Mouse (Mus musculus) heart, postnatal 25 days (tissue): ENCODE results near the gene Ncapg2. TPM values are rescaled to one million over a fixed set of nuclear protein-coding genes. Genes with fewer than 3 reads are reported as not detected.

ENCODE experiments used
- DNase-seq: peaks from one replicate; pipeline ENCODE4 v3.0.0; 2022; ENCODE audit warnings: low spot score
- intact Hi-C: fragments of 180-260 bp; cut with DNase I; formaldehyde crosslinking; loops from one replicate; pipeline ENCODE4 v1.15.1; 2025
- total RNA-seq, 2 experiments: library from RNA; stranded (reverse); gene quantifications; 2 replicates each; pipeline ENCODE4 v1.2.3; 2021

Ncapg2 gene
- total RNA-seq, 2 experiments from 2014 or later = 2.7 to 3.5 TPM

DNA sequence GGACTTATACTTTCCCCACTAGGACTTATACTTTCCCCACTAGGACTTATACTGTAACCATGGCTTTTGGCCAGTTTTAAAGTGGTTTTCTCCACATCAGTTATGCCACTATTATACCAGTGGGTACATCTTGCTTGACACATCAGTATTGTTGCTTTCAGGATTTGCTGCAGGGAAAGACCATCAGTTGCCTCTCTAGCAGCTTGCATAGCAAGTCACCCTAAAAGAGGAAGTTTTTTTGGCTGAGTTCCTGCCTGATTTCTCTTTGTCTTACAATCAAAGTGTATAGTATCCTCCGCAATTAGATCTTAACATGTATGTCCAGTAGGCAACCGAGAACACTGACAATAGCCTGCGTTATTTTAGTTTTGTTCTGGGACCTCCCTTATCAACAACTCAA is 30.9 kb downstream of the Ncapg2 start:
- intact Hi-C loops = no loop called here
- no peak for DNase-seq

GRCm38 (mm10) chr12:116438591-116438990 is 33.4 kb downstream of the Ncapg2 start:
- no peak for DNase-seq
- intact Hi-C loops = no loop called here

GRCm38 (mm10) chr12:116442184-116442583 is 37.0 kb downstream of the Ncapg2 start:
- DNase-seq = no peak
- intact Hi-C loops = no loop called here

GRCm38 (mm10) chr12:116449536-116449935 is 44.3 kb downstream of the Ncapg2 start:
- DNase-seq = no peak
- intact Hi-C loops = no loop called here

GRCm38 (mm10) chr12:116460379-116461065 is 55.3 kb downstream of the Ncapg2 start:
- DNase-seq = no peak
- intact Hi-C loops = no loop called here

GRCm38 (mm10) chr12:116467030-116467429 is 61.8 kb downstream of the Ncapg2 start:
- DNase-seq = no peak
- intact Hi-C loops = no loop called here

GRCm38 (mm10) chr12:116468348-116468747 is 63.1 kb downstream of the Ncapg2 start:
- intact Hi-C loops = no loop called here
- DNase-seq = no peak

GRCm38 (mm10) chr12:116469096-116469495 is 63.9 kb downstream of the Ncapg2 start:
- no peak for DNase-seq
- intact Hi-C loops = no loop called here

- intact Hi-C loops = no loop called here
- DNase-seq = no peak
These were observed 68.1 kb downstream of the Ncapg2 start for GRCm38 (mm10) chr12:116473264-116473663.

DNA sequence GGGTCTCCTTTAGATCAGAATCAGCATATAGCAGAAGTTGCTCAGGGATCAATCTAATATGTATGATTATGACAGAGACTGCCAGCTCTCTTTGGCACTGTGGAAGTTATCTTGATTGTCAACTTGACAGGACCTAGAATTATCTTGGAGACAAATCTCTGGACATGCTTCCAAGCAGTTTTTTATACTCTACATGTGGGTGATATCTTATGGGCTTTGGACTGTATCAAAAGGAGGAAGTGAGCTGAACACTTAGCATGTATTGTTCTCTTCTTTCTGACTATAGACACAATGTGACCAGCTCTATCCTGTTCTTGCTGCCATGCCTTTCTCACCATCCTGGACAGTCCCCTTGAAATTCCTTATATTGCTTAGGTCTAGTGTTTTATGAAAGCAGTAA is 68.6 kb downstream of the Ncapg2 start:
- intact Hi-C loops = no loop called here
- DNase-seq = no peak

- intact Hi-C loops = no loop called here
- DNase-seq = no peak
These were observed 69.5 kb downstream of the Ncapg2 start for GRCm38 (mm10) chr12:116474676-116475075.

DNA sequence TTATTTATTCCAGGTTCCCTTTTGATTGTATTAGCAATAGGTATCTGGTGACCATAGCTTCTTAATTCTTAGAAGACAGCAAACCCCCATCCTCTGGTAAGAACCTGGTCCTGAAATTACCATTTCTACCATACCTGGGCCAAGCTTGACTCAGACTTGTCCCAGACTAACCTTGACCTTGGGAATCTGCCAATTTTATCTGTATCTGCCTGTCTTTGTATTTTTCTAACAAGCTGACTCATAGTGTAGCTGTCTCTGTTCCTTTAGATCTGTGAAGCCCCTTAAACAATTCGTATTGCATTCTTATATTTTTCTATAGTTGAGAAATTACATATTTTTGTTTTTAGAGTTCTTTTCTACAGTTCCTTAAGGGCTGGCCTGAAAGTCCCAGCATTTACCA is 73.6 kb downstream of the Ncapg2 start:
- DNase-seq = no peak

GRCm38 (mm10) chr12:116481921-116482320 is 76.7 kb downstream of the Ncapg2 start:
- DNase-seq = no peak
- intact Hi-C loops = no loop called here

More for the DNA sequence above, 73.6 kb downstream of the Ncapg2 start:
- intact Hi-C loops = no loop called here

GRCm38 (mm10) chr12:116483581-116483980 is 78.4 kb downstream of the Ncapg2 start:
- intact Hi-C loops = no loop called here
- no peak for DNase-seq

DNA sequence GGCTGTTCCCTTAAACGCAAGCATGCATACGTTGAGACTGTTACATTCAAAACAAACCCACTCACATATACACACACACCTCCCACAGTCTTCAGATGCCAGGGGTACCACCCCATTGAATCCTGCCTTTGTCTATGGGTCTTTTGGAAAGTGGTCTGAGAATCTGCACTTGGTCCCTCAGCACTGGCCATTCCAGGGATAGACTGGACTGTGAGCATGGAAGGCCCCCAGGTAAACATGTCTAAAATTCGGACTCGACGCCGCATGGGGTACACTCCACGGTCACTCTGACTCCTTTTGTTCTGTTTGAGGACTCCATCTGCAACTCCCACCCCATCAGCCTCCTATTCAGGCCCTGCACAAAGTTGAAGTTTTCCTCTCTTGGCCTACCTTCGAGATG is 79.8 kb downstream of the Ncapg2 start:
- intact Hi-C loops = no loop called here
- no peak for DNase-seq

GRCm38 (mm10) chr12:116485591-116486403 is 80.6 kb downstream of the Ncapg2 start, which contains the start of gene Ptprn2:
Gene Ptprn2, plus strand, starts transcription at chr12:116485720.
- intact Hi-C loops = no loop called here
- DNase-seq = no peak

GRCm38 (mm10) chr12:116486404-116486730 is 81.2 kb downstream of the Ncapg2 start:
- intact Hi-C loops = no loop called here
- no peak for DNase-seq

DNA sequence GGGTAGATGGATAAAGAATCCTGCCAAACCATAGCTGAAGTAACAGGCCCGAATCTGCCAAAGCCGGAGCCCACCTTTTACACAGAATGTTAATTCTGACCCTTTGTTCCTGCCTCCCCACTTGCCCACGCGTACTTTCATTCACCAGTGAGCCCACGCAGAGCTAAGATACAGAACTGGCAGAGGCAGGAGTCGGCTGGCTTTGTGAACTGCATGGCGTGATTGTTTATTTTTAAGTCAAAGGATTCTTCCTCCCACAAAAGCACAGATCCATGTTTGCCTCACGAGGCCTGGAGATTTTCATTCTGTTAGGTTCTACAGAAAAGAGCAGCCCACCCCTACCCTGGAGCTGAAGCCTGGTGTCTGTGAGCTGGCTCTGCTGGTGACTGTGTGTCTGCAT is 83.6 kb downstream of the Ncapg2 start:
- DNase-seq = no peak

DNA sequence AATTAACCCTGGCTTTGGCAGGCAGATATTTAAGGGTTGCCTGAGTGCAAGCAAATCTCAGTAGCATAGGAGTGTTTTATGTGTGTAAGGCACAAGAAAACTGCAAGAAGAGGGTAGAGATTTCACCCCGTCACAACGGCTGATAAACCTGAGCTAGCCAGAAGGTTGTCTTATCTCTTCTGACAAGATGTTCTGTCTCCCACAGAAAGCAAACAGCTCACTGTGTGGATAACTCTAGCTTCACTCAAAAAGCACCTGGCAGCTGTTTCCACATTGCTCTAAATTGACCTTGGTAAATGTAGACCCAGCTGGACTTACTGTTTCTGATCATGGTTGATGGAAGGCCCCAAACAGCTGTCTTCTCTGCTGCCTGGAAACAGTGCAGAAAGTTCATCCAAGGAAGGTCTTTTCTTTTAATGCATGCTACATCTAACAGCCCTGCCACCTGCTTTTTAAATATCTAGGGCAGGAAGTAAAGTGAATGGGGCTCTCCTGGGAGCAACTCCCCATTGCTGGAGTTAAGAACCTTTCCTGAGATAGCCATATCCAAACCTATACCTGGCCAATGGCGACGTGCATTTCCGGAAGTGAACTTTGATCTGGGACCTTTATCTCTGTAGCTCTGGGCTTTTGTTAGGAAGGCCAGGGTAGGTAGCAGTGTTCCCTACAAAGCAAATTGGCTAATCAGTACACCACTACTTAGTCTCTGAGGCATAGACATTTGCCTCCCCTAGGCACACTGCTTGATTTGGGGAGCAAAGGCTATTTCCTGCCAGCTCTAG is 85.6 kb downstream of the Ncapg2 start:
- no peak for DNase-seq
- intact Hi-C loops = no loop called here

More for the DNA sequence above, 83.6 kb downstream of the Ncapg2 start:
- intact Hi-C loops = no loop called here

DNA sequence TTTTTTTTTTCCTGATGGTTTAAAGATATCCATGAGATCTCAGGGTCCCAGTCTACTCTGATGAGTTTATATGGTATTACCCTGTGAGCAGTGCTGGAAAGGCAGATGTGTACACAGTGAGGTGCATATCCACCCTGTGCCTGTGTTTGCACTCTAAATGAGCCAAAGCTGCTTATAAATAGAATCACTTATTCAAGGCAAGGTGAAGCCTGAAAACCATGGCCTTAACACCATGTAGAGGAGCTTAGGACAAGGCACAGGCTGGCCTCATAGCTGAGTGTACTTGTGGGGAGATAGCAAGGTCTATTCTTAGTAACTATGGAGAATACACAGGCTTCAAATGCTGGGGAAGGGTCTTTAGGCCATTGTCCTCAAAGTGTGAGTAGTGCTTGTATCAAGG is 93.5 kb downstream of the Ncapg2 start:
- no peak for DNase-seq
- intact Hi-C loops = no loop called here

DNA sequence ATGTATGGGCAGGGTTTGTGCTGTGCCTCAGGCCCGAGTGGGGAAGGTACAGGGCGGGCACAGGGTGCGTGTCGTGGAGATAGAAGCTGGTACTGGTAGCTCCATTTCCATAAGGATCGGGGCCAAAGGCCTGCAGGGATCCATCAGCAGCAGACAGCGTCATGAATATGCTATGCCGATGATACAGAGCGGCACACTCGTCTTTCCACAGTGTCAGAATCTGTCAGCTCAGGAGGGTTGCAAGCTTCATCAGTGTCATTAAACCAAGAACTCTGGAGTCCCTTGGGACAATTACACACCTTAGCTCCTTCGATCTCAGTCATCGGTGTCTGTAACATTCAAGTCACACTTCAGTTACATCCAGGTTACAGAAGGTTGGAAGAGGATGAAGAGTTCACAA is 95.5 kb downstream of the Ncapg2 start:
- DNase-seq = no peak
- intact Hi-C loops = no loop called here
